Mouse (Mus musculus) embryonic fibroblast, embryonic 13.5 days (primary cell): ENCODE measurements around the gene Cacna1c. TPM values are rescaled to one million over a fixed set of nuclear protein-coding genes. Genes with fewer than 3 reads are reported as not detected.

ENCODE experiments used
- H3K27ac ChIP-seq: 2 replicates; pipeline ENCODE4 v1.5.1; 2012; ENCODE audit warnings: low read length, control low read depth, inconsistent platforms; ENCODE audit not compliant: insufficient read depth
- H3K4me1 ChIP-seq: 2 replicates; pipeline ENCODE4 v1.6.1; 2011; ENCODE audit warnings: low read length; ENCODE audit not compliant: control insufficient read depth, insufficient read depth
- H3K4me3 ChIP-seq: 2 replicates; pipeline ENCODE4 v1.5.1; 2011; ENCODE audit warnings: mild to moderate bottlenecking, control low read depth, low read length; ENCODE audit not compliant: insufficient read depth
- CTCF ChIP-seq: IDR thresholded peaks from 2 replicates; pipeline ENCODE4 v1.5.1; 2011; ENCODE audit warnings: mild to moderate bottlenecking, control low read depth, low read length, moderate library complexity, borderline replicate concordance; ENCODE audit not compliant: insufficient read depth
- POLR2A ChIP-seq: IDR thresholded peaks from 2 replicates; pipeline ENCODE4 v1.6.1; 2011; ENCODE audit warnings: low read depth, mild to moderate bottlenecking, control low read depth, low read length, moderate library complexity
- polyA plus RNA-seq: library from polyadenylated mRNA; stranded (reverse); fragments of >200 nt; gene quantifications from 2 replicates; pipeline ENCODE4 v1.2.4, GENCODE M21; 2011; ENCODE audit warnings: low read depth; ENCODE audit not compliant: missing spikeins, insufficient read length

Gene Cacna1c
- polyA plus RNA-seq, 1 experiment: 40.7 TPM

- TF ChIP-seq CTCF (no peak), POLR2A (no peak)
- no peak overlapping the region for H3K27ac ChIP-seq
- H3K4me3 ChIP-seq: no peak overlapping the region
- peaks cover 2% of the 10 kb centered on the region for H3K4me1 ChIP-seq
Observed at GRCm38 (mm10) chr6:118767698-118768097, 428.5 kb downstream of the Cacna1c start.

GRCm38 (mm10) chr6:118765261-118765660 is 431.0 kb downstream of the Cacna1c start:
- peaks cover 2% of the 10 kb centered on the region for H3K4me1 ChIP-seq
- TF ChIP-seq CTCF: no peak
- no peak for TF ChIP-seq POLR2A

GRCm38 (mm10) chr6:118759015-118759414 is 437.2 kb downstream of the Cacna1c start:
- TF ChIP-seq CTCF: no peak
- Histone ChIP-seq H3K4me1 (no peaks in the 10 kb centered on the region), H3K4me3 (no peak overlapping the region), H3K27ac (no peak overlapping the region)

More at GRCm38 (mm10) chr6:118765261-118765660, 431.0 kb downstream of the Cacna1c start:
- Histone ChIP-seq H3K27ac (no peak overlapping the region), H3K4me3 (no peak overlapping the region)

GRCm38 (mm10) chr6:118758290-118758907 is 437.8 kb downstream of the Cacna1c start:
- Histone ChIP-seq H3K4me1 (no peaks in the 10 kb centered on the region), H3K4me3 (no peak overlapping the region), H3K27ac (no peak overlapping the region)
- TF ChIP-seq CTCF (no peak), POLR2A (no peak)

- no peak overlapping the region for H3K4me3 ChIP-seq
- H3K27ac ChIP-seq: no peak overlapping the region
- no peaks in the 10 kb centered on the region for H3K4me1 ChIP-seq
- TF ChIP-seq CTCF (no peak), POLR2A (no peak)
Observed at GRCm38 (mm10) chr6:118757533-118758289, 438.5 kb downstream of the Cacna1c start.

GRCm38 (mm10) chr6:118756511-118756910 is 439.7 kb downstream of the Cacna1c start:
- TF ChIP-seq CTCF (no peak), POLR2A (no peak)
- H3K4me3 ChIP-seq: no peak overlapping the region
- H3K4me1 ChIP-seq: no peaks in the 10 kb centered on the region
- no peak overlapping the region for H3K27ac ChIP-seq

- Histone ChIP-seq H3K4me3 (no peak overlapping the region), H3K4me1 (no peaks in the 10 kb centered on the region), H3K27ac (no peak overlapping the region)
- TF ChIP-seq CTCF (no peak), POLR2A (no peak)
Observed at GRCm38 (mm10) chr6:118755768-118756167, 440.4 kb downstream of the Cacna1c start.

GRCm38 (mm10) chr6:118754439-118754838 is 441.8 kb downstream of the Cacna1c start:
- H3K4me1 ChIP-seq: no peaks in the 10 kb centered on the region
- H3K4me3 ChIP-seq: no peak overlapping the region
- no peak overlapping the region for H3K27ac ChIP-seq
- TF ChIP-seq POLR2A (no peak), CTCF (no peak)

GRCm38 (mm10) chr6:118753787-118754186 is 442.4 kb downstream of the Cacna1c start:
- H3K27ac ChIP-seq: no peak overlapping the region
- H3K4me1 ChIP-seq: no peaks in the 10 kb centered on the region
- no peak for TF ChIP-seq CTCF
- TF ChIP-seq POLR2A: no peak

GRCm38 (mm10) chr6:118753064-118753463 is 443.2 kb downstream of the Cacna1c start:
- no peak overlapping the region for H3K4me3 ChIP-seq
- TF ChIP-seq CTCF (no peak), POLR2A (no peak)
- H3K4me1 ChIP-seq: no peaks in the 10 kb centered on the region
- no peak overlapping the region for H3K27ac ChIP-seq

More at GRCm38 (mm10) chr6:118753787-118754186, 442.4 kb downstream of the Cacna1c start:
- H3K4me3 ChIP-seq: no peak overlapping the region
